Mouse (Mus musculus): ENCODE results near the gene Kcmf1.

Kcmf1 gene

DNA sequence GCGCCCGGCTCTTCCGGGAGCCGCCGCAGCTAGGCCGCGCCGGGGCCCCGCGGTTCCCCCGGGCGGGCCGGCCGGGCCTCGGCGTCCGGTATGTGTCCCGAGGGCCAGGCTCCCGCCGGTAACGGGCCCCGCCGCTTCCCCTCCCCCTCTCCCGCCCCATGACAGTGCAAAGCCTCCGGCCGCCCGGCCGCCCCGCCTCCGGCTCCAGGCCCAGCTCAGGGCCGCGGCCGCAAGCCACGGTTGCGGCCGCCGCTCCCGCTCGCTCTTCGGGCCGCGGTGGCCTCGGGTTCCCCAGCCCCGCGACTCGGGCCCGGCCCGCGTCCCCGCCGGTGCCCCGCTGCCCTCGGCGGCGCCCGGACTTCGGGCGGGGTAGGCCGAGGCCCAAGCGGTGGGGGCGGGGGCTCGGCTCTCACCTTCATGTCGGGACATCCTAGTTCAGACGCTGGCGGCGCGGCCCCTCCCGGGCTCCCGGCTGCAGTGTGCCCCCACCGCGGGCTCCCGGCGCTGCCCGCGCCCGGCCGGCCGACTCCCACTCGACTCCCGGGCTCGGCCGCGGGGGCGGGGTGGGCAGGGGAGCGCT, 488 bp downstream of the Kcmf1 start:
- no peak for DNase-seq (ENCODE audit: low read depth, low spot score)

DNA sequence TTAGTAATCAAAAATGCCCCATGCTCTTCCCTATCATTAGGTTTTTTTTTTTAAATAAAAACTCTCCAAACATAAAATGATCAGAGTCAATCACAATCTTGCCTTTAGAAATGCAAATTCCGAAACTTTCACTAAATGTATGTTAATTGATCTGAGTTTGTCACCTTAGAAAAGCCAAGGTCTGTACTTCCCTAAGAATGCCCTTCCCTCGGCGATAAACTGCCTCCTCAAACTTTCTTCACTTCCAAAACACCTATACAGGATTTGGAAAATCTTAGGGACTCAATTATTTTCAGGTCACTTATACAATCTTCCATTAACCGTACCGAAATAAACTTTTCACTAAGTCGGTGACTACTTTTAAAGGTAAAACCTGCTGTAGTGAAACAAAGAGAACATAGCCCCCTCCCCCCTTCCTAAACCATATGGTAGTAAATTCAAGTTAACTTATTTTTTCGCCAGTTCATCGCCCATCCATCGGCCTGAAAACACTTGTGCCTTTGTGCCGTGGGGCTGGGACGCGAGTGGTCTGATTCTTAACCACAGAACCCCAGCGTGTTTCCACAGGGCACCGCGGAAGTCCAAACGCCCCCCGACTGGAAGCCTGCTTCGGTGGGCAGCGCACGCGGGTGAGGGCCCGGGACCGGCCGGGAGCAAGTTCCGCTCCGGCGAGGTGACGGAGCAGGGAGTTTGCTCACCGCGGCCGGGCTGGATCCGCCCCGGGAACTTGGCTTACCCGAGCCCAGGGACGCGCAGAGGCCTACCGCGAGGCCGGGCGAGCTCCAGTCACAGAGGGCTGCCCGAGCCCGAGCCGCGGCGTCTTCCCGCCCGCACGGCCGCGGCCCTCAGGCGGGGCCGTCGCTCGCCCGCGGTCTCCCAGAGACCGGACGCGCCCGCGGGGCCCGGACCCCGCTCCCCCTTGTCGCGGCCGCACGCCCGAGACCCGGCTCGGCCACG, 1.3 kb downstream of the Kcmf1 start:
- DNase-seq (ENCODE audit: low read depth, low spot score): peak; percentile 54

DNA sequence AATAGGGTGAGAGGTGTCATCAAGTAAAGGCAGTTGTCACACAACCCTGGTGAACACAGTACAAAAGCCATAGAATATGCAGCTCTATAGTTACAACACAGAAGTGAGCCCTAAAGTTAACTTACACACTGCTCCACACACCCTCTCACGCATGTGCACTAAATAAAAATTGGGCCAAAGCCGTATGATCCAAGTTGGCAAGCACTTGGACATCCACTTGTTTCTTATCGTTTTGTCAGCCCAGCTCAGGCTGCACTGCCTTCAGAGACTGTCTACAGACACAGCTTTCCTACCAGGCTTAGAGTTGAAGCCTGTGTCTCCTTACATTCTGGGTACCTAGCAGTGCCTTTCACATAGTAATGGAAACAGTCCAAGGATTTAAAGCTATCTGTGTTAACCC, 4.8 kb downstream of the Kcmf1 start:
- no peak for DNase-seq (ENCODE audit: low read depth, low spot score)

DNA sequence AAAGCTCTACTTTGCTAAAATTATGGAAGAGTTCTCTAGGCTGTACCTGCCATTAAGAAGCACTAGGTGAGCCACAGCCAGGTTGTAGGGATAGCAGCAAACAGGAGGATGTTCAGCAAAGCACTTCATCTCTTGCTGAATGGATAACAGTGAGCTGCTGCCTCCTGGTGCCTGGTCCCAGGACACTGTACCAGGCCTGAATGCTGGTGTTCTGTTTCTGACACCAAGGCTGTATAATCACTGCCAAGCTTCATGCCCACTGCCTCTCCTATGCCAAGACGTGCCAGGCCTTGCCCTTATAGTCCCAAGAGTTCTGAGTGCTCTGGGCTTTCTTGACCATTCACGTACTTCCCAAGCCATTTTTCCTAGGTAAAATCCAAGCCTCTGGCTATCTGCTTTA, 8.5 kb downstream of the Kcmf1 start:
- no peak for DNase-seq (ENCODE audit: low read depth, low spot score)

DNA sequence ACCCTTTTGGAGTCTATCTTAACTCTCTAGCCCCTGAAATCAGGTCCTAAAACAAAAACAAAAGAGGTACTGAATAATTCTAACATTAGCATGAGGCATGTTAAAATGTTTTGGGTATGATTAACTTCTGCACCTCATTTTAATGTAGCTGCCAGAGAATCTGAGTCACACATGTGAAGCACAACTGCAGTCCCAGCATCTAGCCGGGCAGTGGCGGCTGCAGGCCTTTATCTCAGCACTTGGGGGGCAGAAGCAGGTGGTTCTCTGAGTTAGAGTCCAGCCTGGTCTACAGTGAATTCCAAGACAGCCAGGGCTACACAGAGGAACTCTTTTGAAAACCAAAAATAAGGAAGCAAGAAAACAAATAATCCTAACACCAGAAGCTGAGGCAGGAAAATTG, 11.1 kb downstream of the Kcmf1 start:
- DNase-seq (ENCODE audit: low read depth, low spot score): no peak

DNA sequence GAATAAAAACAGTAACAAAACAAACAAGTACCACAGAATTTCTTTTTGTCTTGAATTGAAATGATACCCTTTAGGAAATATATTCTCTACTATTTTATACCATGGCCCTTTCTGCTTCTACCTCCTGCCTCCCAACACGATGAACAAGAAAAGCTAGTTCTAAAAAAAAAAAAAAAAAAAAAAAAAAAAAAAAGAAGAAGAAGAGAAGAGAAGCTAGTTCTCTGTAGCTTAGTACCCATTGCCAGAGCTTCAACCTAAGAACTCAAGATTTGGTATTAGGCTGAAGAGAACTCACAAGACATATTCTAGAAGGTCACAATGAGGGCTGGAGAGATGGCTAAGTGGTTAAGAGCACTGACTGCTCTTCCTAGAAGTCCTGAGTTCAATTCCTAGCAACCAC, 14.5 kb downstream of the Kcmf1 start:
- DNase-seq (ENCODE audit: low read depth, low spot score): no peak

DNA sequence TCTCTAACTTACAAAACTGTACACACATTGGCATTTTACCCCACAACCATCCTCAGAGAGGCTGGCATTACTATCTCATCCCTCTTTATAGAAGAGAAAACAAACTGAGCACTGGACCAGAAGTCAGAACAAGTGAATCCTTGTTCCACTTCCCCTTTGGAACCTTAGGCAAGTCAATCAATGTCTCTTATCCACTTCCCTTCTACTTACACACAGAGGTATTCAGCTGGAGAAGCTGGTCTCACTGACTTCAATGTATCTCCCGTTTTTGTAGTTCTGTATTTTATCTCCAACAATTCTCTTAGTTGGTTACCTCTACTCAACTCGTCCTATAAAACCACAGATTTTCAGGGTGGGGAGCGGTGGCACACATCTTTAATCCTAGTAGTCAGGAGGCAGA, 15.0 kb downstream of the Kcmf1 start:
- DNase-seq (ENCODE audit: low read depth, low spot score): no peak

DNA sequence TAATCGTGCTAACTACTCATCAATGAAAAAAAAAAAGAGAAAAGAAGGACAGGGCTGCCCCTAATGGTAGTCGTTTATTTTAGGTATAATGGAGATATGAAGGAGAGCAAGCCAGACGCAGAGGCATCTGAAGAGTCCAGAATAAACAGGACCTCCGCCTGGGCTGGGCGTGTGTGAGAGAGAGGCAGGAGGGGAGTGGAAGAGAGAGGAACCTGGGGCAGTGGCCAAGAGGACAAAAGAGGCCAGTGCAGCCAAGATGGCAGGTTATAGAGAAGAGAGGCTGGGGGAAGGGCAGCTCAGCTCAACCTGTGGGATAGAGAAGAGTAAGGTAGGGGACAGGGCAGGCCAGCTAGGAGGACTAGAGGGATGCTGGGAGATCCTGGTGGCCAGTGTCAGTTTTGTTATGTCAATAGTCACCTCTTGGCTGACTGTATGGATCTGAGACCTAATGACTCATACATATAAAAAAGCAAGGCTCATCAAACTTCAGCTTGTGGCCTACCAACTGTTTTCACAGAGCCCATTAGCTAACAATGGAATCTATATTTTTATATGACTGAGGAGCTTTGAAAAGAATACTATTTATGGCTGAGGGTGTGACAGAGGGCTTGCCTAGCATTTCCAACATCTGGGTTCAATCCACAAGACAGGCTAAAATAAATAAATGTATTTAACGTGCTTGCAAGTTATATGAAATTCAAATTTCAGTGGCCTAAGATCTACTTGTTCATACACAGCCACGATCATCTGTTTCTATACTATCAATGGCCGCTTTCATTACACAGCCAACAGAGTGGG, 16.9 kb downstream of the Kcmf1 start:
- no peak for DNase-seq (ENCODE audit: low read depth, low spot score)

DNA sequence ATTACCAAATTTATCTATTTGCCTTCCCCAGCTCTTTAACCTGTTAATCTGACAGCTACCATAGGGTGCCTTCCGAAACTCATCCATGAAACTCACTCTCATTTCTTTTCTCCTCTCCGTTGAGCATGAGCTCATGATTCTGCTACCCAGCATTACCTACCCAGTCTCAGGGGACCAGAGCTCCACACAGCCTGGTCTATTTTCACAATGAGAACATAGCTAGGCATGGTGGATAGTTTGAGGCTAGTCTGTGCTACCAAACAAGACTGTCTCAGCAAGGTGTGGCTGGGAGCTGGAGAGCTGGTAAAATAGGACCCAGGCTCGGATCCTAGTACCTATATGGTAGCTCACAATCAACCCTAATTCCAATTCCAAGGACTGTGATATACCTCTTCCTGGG, 17.6 kb downstream of the Kcmf1 start:
- DNase-seq (ENCODE audit: low read depth, low spot score): no peak

DNA sequence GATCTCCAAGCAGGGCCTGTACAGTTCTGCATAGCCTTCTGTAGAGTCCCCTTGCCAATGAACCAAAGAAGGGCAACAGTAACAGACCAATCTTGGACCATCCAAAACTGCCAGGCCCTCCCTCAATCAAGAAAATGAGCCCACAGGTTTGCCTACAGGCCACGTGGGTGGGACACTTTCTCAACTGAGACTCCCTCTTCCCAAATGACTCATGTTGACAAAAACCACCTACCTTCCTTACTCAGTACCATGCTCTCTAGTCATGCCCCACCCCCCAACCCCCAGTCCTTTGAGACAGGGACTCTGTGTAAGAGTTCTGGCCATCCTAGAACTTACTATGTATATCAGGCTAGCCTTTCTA, 18.2 kb downstream of the Kcmf1 start:
- DNase-seq (ENCODE audit: low read depth, low spot score): no peak

DNA sequence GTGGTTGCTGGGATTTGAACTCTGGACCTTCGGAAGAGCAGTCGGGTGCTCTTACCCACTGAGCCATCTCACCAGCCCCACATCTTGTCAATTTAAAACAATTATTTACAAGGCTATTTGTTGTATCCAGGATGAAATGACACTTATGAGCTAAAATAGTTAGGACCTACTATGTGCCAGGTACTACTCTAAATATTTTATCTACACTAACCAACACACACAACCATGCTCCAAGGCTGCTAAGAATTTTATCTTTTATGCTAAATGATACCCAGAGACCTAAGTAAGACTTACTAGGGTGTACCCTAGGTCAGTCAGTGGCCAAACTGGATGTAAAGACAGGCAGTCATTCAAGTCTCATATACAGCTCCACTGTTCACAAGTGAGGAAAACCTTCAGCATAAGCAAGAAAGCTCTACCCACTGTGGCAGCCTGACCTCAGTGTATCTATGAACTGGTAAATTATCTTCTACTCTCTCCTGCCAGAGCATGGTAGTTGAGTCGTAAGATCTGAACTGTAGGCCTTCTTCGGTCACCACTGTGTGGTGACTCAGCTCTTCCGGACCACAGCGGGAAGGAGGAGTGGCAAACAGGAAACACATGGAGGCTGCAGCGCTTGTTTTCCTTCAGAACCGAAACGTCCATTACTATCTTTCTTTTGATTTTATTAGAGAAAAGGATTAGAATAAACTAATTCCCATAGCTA, 18.7 kb downstream of the Kcmf1 start:
- peak; percentile 43 for DNase-seq (ENCODE audit: low read depth, low spot score)

DNA sequence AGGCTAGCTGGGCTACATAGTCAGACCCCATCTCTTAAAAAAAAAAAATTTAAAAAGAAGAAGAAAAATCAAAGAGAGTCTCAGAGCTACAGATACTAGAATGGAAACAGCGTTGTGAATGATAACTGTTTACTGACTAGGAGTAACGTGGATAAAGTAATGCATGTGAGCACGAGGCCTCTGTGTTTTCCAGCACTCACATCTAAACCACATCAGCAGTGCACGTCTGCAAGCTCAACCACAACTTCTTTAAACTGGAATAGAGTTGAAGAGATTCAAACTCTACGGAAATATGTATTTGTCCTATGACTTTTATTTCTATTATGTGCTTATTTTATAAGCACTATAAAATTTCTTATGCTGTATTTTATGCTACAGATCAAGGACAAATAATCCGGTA, 23.1 kb downstream of the Kcmf1 start:
- no peak for DNase-seq (ENCODE audit: low read depth, low spot score)

DNA sequence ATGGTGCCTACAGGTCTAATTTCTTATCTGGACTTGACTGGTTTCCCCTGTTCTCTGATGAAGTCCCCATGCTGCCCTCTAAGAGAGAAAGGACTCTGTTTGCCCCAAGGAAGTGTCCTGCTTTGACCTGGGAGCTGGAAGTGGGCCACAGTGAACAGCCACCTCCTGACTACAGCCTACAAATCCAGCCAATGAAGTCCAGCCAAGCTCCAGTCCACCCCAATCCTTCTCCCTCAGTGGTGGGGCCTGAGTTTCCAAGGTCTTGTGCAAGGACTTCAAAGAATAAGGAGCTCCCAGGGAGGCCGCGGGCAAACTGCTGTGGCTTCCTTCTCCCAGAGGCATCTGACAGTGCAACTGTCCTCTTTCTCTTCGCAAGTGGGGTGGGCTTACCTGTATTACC, 26.4 kb downstream of the Kcmf1 start:
- DNase-seq (ENCODE audit: low read depth, low spot score): no peak

DNA sequence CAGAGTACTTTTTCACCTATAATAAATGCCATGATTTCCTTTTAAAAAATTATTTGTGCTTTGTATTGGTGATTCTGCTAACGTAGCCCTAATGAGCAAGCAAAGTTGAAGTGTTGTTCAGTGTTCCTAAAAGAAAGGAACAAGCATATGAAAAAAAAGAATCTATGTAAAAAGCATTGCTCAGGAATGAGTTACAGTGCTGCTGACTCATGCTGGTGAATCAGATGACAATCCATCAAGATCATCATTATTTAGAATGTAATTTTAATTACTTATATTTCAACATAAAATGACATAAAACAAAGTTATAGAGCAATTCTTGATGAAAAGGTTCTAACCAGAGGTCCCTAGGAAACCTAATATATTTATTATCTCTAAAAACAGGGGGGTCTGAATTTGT, 27.5 kb downstream of the Kcmf1 start:
- DNase-seq (ENCODE audit: low read depth, low spot score): no peak

DNA sequence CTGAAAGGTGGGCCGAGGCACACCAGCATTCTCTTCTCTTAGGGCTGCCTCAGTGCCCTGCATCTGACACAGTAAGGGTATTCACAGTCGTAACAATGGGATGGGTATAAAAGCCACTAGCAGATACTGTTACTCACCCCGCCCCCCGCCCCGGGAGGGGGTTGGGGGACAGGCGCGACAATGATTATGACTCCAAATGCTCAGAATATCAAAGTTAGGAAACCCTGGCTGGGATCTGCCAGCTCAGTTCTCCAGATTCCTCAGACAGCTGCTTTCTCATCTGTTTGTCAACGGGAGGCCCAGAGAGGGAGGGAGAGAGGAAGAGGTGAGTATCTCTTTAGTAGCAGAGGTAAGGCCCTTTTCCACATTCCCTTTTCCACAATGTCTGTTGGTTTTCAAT, 30.2 kb downstream of the Kcmf1 start:
- peak; percentile 38 for DNase-seq (ENCODE audit: low read depth, low spot score)

DNA sequence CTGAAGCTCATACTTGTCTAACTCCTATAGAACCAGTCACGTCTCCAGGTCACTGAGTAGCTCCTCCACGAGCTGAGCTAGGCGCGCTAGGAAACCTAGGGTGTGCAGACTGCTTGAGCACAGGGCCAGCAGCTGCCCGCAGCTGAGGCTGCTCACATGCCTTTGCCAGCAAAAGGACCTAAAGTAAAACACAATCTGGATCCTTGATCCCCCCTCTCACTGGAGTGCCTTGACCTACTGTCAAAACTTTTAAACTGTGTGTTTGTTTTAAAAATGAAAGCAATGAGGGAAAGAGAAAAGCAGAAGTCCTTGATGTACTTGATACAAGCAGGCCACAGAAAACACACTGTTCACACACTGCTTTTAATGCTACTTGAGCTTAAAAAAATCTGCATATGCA, 31.1 kb downstream of the Kcmf1 start:
- DNase-seq (ENCODE audit: low read depth, low spot score): no peak

DNA sequence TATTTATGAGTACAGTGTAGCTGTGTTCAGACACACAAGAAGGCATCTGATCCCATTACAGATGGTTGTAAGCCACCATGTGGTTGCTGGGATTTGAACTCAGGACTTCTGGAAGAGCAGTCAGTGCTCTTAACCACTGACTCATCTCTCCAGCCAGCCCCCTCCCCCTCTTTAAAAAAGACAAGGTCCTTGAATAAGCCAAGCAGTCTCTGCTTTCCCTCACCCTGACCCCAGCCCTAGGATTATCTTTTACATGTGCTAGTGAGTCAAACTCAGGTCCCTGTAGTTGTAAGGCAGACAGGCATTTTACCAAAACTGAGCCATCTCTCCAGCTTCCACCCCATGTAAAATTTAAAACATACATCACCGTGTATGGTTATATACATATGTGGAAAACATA, 32.0 kb downstream of the Kcmf1 start:
- DNase-seq (ENCODE audit: low read depth, low spot score): no peak

DNA sequence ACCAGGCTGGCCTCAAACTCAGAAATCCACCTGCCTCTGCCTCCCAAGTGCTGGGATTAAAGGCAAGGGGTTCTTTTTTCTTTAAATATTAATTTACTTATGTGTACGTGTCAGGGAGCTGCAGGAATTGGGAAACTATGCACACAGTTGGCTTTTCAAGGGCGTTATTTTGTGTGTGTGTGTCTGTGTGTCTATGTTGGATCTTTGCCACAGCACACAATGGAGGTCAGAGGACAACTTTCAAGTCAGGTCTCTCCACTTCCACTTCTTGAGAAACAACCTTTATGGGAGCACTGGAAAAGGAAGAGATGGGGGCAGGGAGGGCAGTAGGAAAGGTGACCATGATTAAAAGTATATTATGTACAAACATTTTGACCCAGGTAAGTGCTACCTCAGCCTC, 33.5 kb downstream of the Kcmf1 start:
- DNase-seq (ENCODE audit: low read depth, low spot score): no peak

DNA sequence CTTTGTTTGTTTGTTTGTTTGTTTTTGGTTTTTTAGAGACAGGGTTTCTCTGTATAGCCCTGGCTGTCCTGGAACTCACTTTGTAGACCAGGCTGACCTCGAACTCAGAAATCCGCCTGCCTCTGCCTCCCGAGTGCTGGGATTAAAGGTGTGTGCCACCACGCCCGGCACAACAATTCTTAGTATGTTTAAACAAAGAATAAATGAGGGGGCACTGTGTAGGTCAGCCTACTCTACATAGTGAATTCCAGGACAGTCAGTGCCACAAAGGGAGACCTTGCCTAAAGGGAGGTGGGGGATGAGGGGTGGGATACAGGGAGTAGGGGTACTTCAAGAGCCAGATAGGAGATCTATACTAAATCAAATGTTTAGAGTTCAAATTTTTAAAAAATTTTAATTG, 37.1 kb downstream of the Kcmf1 start:
- peak; percentile 63 for DNase-seq (ENCODE audit: low read depth, low spot score)

DNA sequence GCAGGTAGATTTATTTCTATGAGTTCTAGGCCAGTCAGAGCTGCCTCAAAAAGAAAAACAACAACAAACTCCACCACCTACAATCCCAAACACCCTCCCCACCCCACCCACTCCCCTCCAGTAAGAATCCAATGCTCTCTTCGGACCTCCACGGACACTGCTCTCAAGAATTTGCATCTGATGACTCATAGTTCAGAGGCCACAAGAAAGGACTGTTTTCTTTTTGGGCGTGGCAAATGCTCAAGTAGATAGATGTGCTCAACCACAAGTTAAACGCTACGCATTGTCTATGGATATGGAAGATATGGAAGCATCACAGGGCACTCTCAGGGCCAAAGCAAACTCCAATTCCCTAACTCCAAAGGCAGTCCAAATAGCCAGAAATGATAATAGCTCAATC, 45.5 kb downstream of the Kcmf1 start:
- DNase-seq (ENCODE audit: low read depth, low spot score): peak; percentile 72

DNA sequence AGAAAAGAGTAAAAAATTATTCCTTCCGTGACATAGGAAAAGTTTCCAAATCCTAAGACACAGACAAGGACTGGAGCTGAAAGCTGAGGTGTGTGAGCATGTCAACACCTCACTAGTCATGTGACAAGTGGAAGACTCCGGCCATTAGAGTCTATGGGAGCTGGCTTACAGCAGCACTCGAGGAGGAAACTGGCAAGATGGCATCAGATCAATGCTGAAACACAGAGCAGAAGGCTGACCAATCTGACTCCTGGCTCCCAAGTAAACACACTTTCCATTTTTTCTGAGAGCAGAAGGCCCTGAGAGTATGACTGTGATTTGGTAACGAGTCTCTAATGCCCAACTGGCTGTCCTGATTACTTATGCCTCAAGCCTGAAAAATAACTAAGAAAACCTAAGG, 47.6 kb downstream of the Kcmf1 start:
- no peak for DNase-seq (ENCODE audit: low read depth, low spot score)

DNA sequence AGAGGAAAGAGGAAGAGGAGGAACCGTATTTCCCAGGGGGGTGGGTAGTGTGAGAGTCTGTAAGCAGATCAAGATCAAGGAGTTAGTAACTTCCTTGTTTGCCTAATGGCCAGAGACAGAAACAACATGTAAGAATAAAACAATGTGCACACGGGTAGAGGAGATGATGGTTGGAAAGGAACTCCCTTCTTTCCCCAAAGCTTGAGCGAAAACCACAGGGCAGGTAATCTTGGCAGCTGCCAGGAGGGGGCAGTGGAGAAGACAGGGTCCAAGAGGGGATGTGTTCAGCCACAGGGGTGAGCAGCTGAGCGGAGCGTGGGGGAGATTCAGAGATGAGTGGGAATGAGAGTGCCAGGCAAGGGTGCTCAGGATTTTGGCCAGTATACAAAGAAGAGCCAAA, 48.1 kb downstream of the Kcmf1 start:
- peak; percentile 82 for DNase-seq (ENCODE audit: low read depth, low spot score)

Data from ZHBTc4 (cell line).